Mouse (Mus musculus) lung, embryonic 14.5 days (tissue): ENCODE data around the gene Shroom2. TPM values are rescaled to one million over a fixed set of nuclear protein-coding genes. Genes with fewer than 3 reads are reported as not detected.
"Not testable (repeated sequence)": the region's sequence is repeated elsewhere in the genome, so short reads cannot be mapped to it uniquely, and the experiment has no call there.

Source experiments
- ATAC-seq: fragments of 200-750 bp; cut with Nextera tagmentation; 2 replicates; pipeline ENCODE4 v1.8.0; 2017; ENCODE audit warnings: mild to moderate bottlenecking, moderate TSS enrichment, moderate library complexity; ENCODE audit not compliant: insufficient read depth
- DNase-seq: peaks from one replicate; pipeline ENCODE4 v3.0.0-alpha.2; 2015
- H3K27ac ChIP-seq: fragments of 300-500 bp; sonication (generic); 2 replicates; pipeline ENCODE4 v1.5.1; 2014; ENCODE audit warnings: low read depth, mild to moderate bottlenecking, moderate library complexity
- H3K27me3 ChIP-seq: fragments of 300-500 bp; sonication (generic); 2 replicates; pipeline ENCODE4 v1.6.1; 2014; ENCODE audit warnings: low read length, control low read depth; ENCODE audit not compliant: insufficient read depth
- H3K36me3 ChIP-seq: fragments of 300-500 bp; sonication (generic); 2 replicates; pipeline ENCODE4 v1.6.1; 2014; ENCODE audit warnings: control low read depth; ENCODE audit not compliant: insufficient read depth
- H3K4me1 ChIP-seq: fragments of 300-500 bp; sonication (generic); 2 replicates; pipeline ENCODE4 v1.6.1; 2014; ENCODE audit warnings: antibody characterized with exemption, control low read depth; ENCODE audit not compliant: insufficient read depth
- H3K4me2 ChIP-seq: fragments of 300-500 bp; sonication (generic); 2 replicates; pipeline ENCODE4 v1.6.1; 2014; ENCODE audit warnings: mild to moderate bottlenecking
- H3K4me3 ChIP-seq: fragments of 300-500 bp; sonication (generic); 2 replicates; pipeline ENCODE4 v1.5.1; 2014; ENCODE audit warnings: low read depth, low read length
- H3K9ac ChIP-seq: fragments of 300-500 bp; sonication (generic); 2 replicates; pipeline ENCODE4 v1.6.1; 2014
- H3K9me3 ChIP-seq: fragments of 300-500 bp; sonication (generic); 2 replicates; pipeline ENCODE4 v1.6.1; 2016; ENCODE audit warnings: low read depth, low read length, control low read depth
- CTCF ChIP-seq: IDR thresholded peaks from 2 replicates; pipeline ENCODE4 v1.5.1; 2016; ENCODE audit warnings: antibody characterized with exemption, low read depth
- WGBS: fragments of 180-500 bp; shearing (Covaris S2); extraction: QIAGEN DNeasy Blood & Tissue Kit; methylation state at CpG from one replicate; pipeline ENCODE4 v1.1.7; 2014; 5-methylcytosine and 5-hydroxymethylcytosine counted together
- polyA plus RNA-seq: library from polyadenylated mRNA; unstranded; fragments of >200 nt; fragmentation: Nextera tagmentation; extraction: Ambion mirVana; gene quantifications from 2 replicates; pipeline ENCODE4 v1.2.1, GENCODE M21; 2014

Gene Shroom2
- polyA plus RNA-seq, 1 experiment from 2014 or later, result 12.2 TPM

GRCm38 (mm10) chrX:152738759-152739368, 30.4 kb downstream of the Shroom2 start:
- no peak overlapping the region for H3K4me2 ChIP-seq
- WGBS, result 53% methylated on average over 4 of the region's 4 CpGs
- DNase-seq, result peak; percentile 24
- no peak overlapping the region for H3K9ac ChIP-seq
- no peaks in the 10 kb centered on the region for H3K9me3 ChIP-seq
- H3K27me3 ChIP-seq, result no peaks in the 10 kb centered on the region
- TF ChIP-seq CTCF, result no peak
- no peak overlapping the region for H3K4me3 ChIP-seq
- H3K27ac ChIP-seq, result peak overlapping the region; percentile 33; the same call in 1 of the 2 replicates
- ATAC-seq, result peak; percentile 74
- H3K36me3 ChIP-seq, result no peaks in the 10 kb centered on the region
- no peaks in the 10 kb centered on the region for H3K4me1 ChIP-seq

GRCm38 (mm10) chrX:152738191-152738590, 31.1 kb downstream of the Shroom2 start:
- H3K36me3 ChIP-seq, result no peaks in the 10 kb centered on the region
- H3K27me3 ChIP-seq, result no peaks in the 10 kb centered on the region
- TF ChIP-seq CTCF, result no peak
- peak overlapping the region; percentile 46; the same call in 1 of the 2 replicates for H3K27ac ChIP-seq
- WGBS, result 43% methylated on average over 2 of the region's 2 CpGs
- no peaks in the 10 kb centered on the region for H3K4me1 ChIP-seq
- H3K4me3 ChIP-seq, result no peak overlapping the region
- no peak overlapping the region for H3K4me2 ChIP-seq
- DNase-seq (peak; percentile 3), ATAC-seq (peak; percentile 42; the same call in 1 of the 2 replicates)
- no peaks in the 10 kb centered on the region for H3K9me3 ChIP-seq
- H3K9ac ChIP-seq, result no peak overlapping the region

- TF ChIP-seq CTCF, result no peak
- Histone ChIP-seq H3K9me3 (no peaks in the 10 kb centered on the region), H3K4me2 (no peak overlapping the region), H3K4me1 (no peaks in the 10 kb centered on the region), H3K4me3 (no peak overlapping the region), H3K9ac (no peak overlapping the region), H3K27me3 (no peaks in the 10 kb centered on the region), H3K36me3 (no peaks in the 10 kb centered on the region), H3K27ac (no peak overlapping the region)
- ATAC-seq (no peak), DNase-seq (no peak)
Measured at GRCm38 (mm10) chrX:152735283-152735682, 34.0 kb downstream of the Shroom2 start.

GRCm38 (mm10) chrX:152716693-152717092, 52.6 kb downstream of the Shroom2 start:
- no peak for DNase-seq
- ATAC-seq, result no peak
- no peaks in the 10 kb centered on the region for H3K36me3 ChIP-seq
- H3K27me3 ChIP-seq, result no peaks in the 10 kb centered on the region
- H3K4me1 ChIP-seq, result no peaks in the 10 kb centered on the region
- H3K9ac ChIP-seq, result no peak overlapping the region
- H3K4me3 ChIP-seq, result no peak overlapping the region
- H3K27ac ChIP-seq, result no peak overlapping the region
- H3K4me2 ChIP-seq, result no peak overlapping the region
- no peaks in the 10 kb centered on the region for H3K9me3 ChIP-seq
- TF ChIP-seq CTCF, result no peak

- H3K4me1 ChIP-seq, H3K27ac ChIP-seq, H3K9ac ChIP-seq, H3K9me3 ChIP-seq, H3K36me3 ChIP-seq, H3K4me2 ChIP-seq, H3K4me3 ChIP-seq, H3K27me3 ChIP-seq: not testable (repeated sequence)
- DNase-seq (peak; percentile 14), ATAC-seq (peak; percentile 35; the same call in 1 of the 2 replicates)
- 34% methylated on average over 2 of the region's 2 CpGs for WGBS
Measured at GRCm38 (mm10) chrX:152710715-152711114, 58.5 kb downstream of the Shroom2 start.

- Histone ChIP-seq H3K9ac (no peak overlapping the region), H3K4me2 (no peak overlapping the region), H3K27me3 (no peaks in the 10 kb centered on the region; the same call in 1 of the 2 replicates), H3K27ac (no peak overlapping the region), H3K9me3 (no peaks in the 10 kb centered on the region), H3K4me1 (no peaks in the 10 kb centered on the region), H3K4me3 (no peak overlapping the region), H3K36me3 (no peaks in the 10 kb centered on the region)
- TF ChIP-seq CTCF, result no peak
- DNase-seq (peak; percentile 51), ATAC-seq (no peak)
- WGBS, result 44% methylated on average over 4 of the region's 4 CpGs
Measured at GRCm38 (mm10) chrX:152708359-152708758, 60.9 kb downstream of the Shroom2 start.

GRCm38 (mm10) chrX:152705397-152705796, 63.9 kb downstream of the Shroom2 start:
- Histone ChIP-seq H3K27ac (no peak overlapping the region), H3K9me3 (no peaks in the 10 kb centered on the region), H3K4me1 (no peaks in the 10 kb centered on the region), H3K4me2 (no peak overlapping the region), H3K4me3 (no peak overlapping the region), H3K36me3 (no peaks in the 10 kb centered on the region), H3K9ac (no peak overlapping the region), H3K27me3 (peaks cover 4% of the 10 kb centered on the region; the same call in 1 of the 2 replicates)
- 13% methylated on average over 3 of the region's 3 CpGs for WGBS
- peak; percentile 70 for TF ChIP-seq CTCF
- DNase-seq, result peak; percentile 66
- peak; percentile 52; the same call in 1 of the 2 replicates for ATAC-seq
